Mouse (Mus musculus) B cell, adult 62 days (primary cell): ENCODE data around the gene Rcsd1. TPM values are rescaled to one million over a fixed set of nuclear protein-coding genes. Genes with fewer than 3 reads are reported as not detected.

ENCODE experiments used
- total RNA-seq: library from RNA; stranded (reverse); gene quantifications from 4 replicates; pipeline ENCODE4 v1.2.4, GENCODE M21; 2023

The Rcsd1 gene
- 275 to 285 TPM (median 277 TPM) in 4 replicates for total RNA-seq

GRCm38 (mm10) chr1:165709629-165710256 lies at the start of gene Rcsd1:
Gene Rcsd1, minus strand, starts transcription at chr1:165709757.

GRCm38 (mm10) chr1:165634151-165634884 lies 75.2 kb downstream of the Rcsd1 start, which contains the start of gene Mpzl1:
Gene Mpzl1, minus strand, starts transcription at chr1:165634538.

Other genes with a start within 250 kb of the Rcsd1 start
- 24.3 to 33.2 TPM (median 28.8 TPM) in 4 replicates for gene Dcaf6, start 249.3 kb downstream of the Rcsd1 start, total RNA-seq
- gene Mpc2, start 249.1 kb downstream of the Rcsd1 start, total RNA-seq, result 26.9 to 35.5 TPM (median 33.0 TPM) in 4 replicates
- 0.86 to 1.7 TPM (median 1.1 TPM) in 3 of 4 replicates, not detected in the other for gene Adcy10, start 224.6 kb downstream of the Rcsd1 start, total RNA-seq
- gene Mpzl1, start 75.2 kb downstream of the Rcsd1 start, total RNA-seq, result 0.40 to 0.52 TPM in 2 of 4 replicates, not detected in the others
- gene Creg1, start 54.0 kb upstream of the Rcsd1 start, total RNA-seq, result 9.0 to 13.6 TPM (median 11.9 TPM) in 4 replicates
- 1.7 to 2.5 TPM (median 2.0 TPM) in 4 replicates for gene Cd247, start 78.9 kb upstream of the Rcsd1 start, total RNA-seq